Mouse (Mus musculus): ENCODE results near the gene Fcho2.

The Fcho2 gene

GRCm38 (mm10) chr13:98715443-98715990 lies 99.7 kb downstream of the Fcho2 start:
- no peak for ATAC-seq (ENCODE audit: low TSS enrichment)

- no peak for ATAC-seq (ENCODE audit: low TSS enrichment)
Measured at GRCm38 (mm10) chr13:98710655-98711054, 104.6 kb downstream of the Fcho2 start.

GRCm38 (mm10) chr13:98710236-98710635 lies 105.0 kb downstream of the Fcho2 start:
- no peak for ATAC-seq (ENCODE audit: low TSS enrichment)

GRCm38 (mm10) chr13:98705501-98705900 lies 109.7 kb downstream of the Fcho2 start:
- ATAC-seq (ENCODE audit: low TSS enrichment): no peak

GRCm38 (mm10) chr13:98703786-98704185 lies 111.5 kb downstream of the Fcho2 start:
- ATAC-seq (ENCODE audit: low TSS enrichment): no peak

- ATAC-seq (ENCODE audit: low TSS enrichment): no peak
Measured at GRCm38 (mm10) chr13:98702361-98702760, 112.9 kb downstream of the Fcho2 start.

GRCm38 (mm10) chr13:98701309-98701675 lies 114.0 kb downstream of the Fcho2 start:
- ATAC-seq (ENCODE audit: low TSS enrichment): no peak

GRCm38 (mm10) chr13:98700661-98701308 lies 114.5 kb downstream of the Fcho2 start:
- ATAC-seq (ENCODE audit: low TSS enrichment): no peak

GRCm38 (mm10) chr13:98699982-98700540 lies 115.2 kb downstream of the Fcho2 start:
- ATAC-seq (ENCODE audit: low TSS enrichment): no peak

- ATAC-seq (ENCODE audit: low TSS enrichment): no peak
Measured at GRCm38 (mm10) chr13:98699051-98699744, 116.1 kb downstream of the Fcho2 start.

- no peak for ATAC-seq (ENCODE audit: low TSS enrichment)
Measured at GRCm38 (mm10) chr13:98696716-98697115, 118.5 kb downstream of the Fcho2 start.

- ATAC-seq (ENCODE audit: low TSS enrichment): no peak
Measured at GRCm38 (mm10) chr13:98695546-98695945, 119.7 kb downstream of the Fcho2 start.

GRCm38 (mm10) chr13:98694773-98695314 lies 120.4 kb downstream of the Fcho2 start, which contains the start of gene Tmem171:
Gene Tmem171 (minus strand): TSS chr13:98694834.
- ATAC-seq (ENCODE audit: low TSS enrichment): peak; percentile 44; the same call in 1 of the 2 replicates

GRCm38 (mm10) chr13:98693316-98693715 lies 121.9 kb downstream of the Fcho2 start:
- ATAC-seq (ENCODE audit: low TSS enrichment): no peak

- no peak for ATAC-seq (ENCODE audit: low TSS enrichment)
Measured at GRCm38 (mm10) chr13:98691956-98692515, 123.2 kb downstream of the Fcho2 start.

GRCm38 (mm10) chr13:98690886-98691285 lies 124.4 kb downstream of the Fcho2 start:
- ATAC-seq (ENCODE audit: low TSS enrichment): no peak

GRCm38 (mm10) chr13:98689605-98690290 lies 125.5 kb downstream of the Fcho2 start:
- ATAC-seq (ENCODE audit: low TSS enrichment): no peak

GRCm38 (mm10) chr13:98687931-98688330 lies 127.3 kb downstream of the Fcho2 start:
- peak; percentile 95 for ATAC-seq (ENCODE audit: low TSS enrichment)

GRCm38 (mm10) chr13:98684144-98684900 lies 130.9 kb downstream of the Fcho2 start:
- no peak for ATAC-seq (ENCODE audit: low TSS enrichment)

GRCm38 (mm10) chr13:98683412-98683811 lies 131.8 kb downstream of the Fcho2 start:
- ATAC-seq (ENCODE audit: low TSS enrichment): no peak
